Mouse (Mus musculus): ENCODE measurements around the gene Cnksr3.

DNA sequence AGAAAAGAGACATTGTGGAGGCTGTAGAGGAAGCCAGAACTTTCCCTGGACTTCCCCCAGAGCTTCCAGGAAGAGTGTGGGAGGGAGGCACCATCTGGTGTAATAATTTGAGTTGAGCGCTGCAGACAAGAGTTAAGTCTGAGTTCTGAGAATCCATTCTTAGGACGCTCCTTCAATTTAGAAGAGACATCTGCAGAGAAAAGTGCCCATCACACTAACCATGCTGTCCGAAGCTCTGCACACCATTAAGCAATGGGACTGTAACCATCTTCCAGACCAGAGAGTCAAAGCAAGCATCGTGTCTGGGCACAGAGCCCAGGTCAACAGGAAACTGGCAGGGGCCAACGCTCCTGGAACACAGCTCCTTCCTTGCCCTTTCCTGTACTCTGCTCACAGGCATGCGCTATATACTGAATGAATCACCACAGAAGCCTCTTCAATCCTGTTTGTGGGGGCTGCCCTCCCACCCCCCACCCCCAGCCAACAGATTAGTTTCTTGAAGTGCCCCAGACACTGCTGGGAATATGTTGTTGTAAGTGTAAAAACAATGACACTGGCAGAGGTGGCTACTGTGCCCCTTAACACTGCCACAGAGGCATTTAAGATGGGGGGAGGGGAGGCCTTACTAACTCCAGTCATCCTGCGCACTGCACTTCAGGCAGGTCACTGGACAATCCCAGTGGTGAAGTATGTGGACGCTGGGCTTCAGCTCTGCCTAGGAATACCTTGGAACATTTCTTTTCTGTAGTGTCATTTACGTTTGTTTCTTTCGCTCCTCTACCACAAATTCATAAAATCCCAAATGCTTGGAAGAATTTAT lies 93.6 kb downstream of the Cnksr3 start:
- no peak for TF ChIP-seq CTCF (IDR thresholded peaks at IDR 0.05)
- TF ChIP-seq EP300 (IDR thresholded peaks at IDR 0.05), result peak; percentile 78

All from lung, postnatal 0 days (tissue).